Mouse (Mus musculus) E14TG2a.4 (cell line): ENCODE data around the gene Ciapin1.

Experiments used
- CTCF ChIP-seq: conservative IDR thresholded peaks from 2 replicates; pipeline ENCODE4 v1.5.1; 2014; ENCODE audit warnings: low read length
- NANOG ChIP-seq: IDR thresholded peaks from 2 replicates; pipeline ENCODE4 v1.6.1; 2014; ENCODE audit warnings: borderline replicate concordance, low read length, mixed read lengths
- POU5F1 ChIP-seq: IDR thresholded peaks from 2 replicates; pipeline ENCODE4 v1.6.1; 2014; ENCODE audit warnings: low read length, borderline replicate concordance

DNA sequence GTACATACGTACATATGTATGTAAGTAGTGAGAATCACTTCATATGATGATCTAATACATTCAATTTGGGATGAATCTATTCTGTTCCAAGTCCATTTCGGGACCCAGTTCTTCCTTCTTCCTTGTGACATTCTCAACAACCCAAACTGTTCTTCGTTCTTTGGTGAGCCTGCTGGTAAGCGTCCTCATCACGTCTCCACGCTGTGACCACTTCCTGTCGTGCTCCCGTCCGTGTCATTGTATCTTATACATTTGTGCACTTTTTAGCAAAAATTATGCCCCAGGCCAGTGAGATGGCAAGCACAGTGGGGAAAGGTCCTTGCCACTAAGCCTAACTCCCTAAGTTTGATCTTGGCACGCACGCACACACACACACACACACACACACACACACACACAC, 20.2 kb downstream of the Ciapin1 start:
- no peak for TF ChIP-seq CTCF
- TF ChIP-seq POU5F1 = no peak
- TF ChIP-seq NANOG = no peak
